Mouse (Mus musculus) midbrain, embryonic 10.5 days (tissue): ENCODE data around the gene Pop5. TPM values are rescaled to one million over a fixed set of nuclear protein-coding genes. Genes with fewer than 3 reads are reported as not detected.

Experiments
- DNase-seq: peaks from one replicate; pipeline ENCODE4 v3.0.0-alpha.2; 2017; ENCODE audit warnings: low spot score
- H3K27ac ChIP-seq: fragments of 300-500 bp; sonication (generic); replicated peaks from 2 replicates; pipeline ENCODE4 v1.5.1; 2016; ENCODE audit warnings: mild to moderate bottlenecking
- H3K27me3 ChIP-seq: fragments of 300-500 bp; sonication (generic); 2 replicates; pipeline ENCODE4 v1.6.1; 2016; ENCODE audit warnings: low read depth, mild to moderate bottlenecking; ENCODE audit not compliant: poor library complexity, severe bottlenecking
- H3K36me3 ChIP-seq: fragments of 300-500 bp; sonication (generic); 2 replicates; pipeline ENCODE4 v1.6.1; 2016; ENCODE audit warnings: mild to moderate bottlenecking, moderate library complexity
- H3K4me1 ChIP-seq: fragments of 300-500 bp; sonication (generic); 2 replicates; pipeline ENCODE4 v1.6.1; 2016
- H3K4me3 ChIP-seq: fragments of 300-500 bp; sonication (generic); 2 replicates; pipeline ENCODE4 v1.5.1; 2016; ENCODE audit warnings: mild to moderate bottlenecking, moderate library complexity
- H3K9me3 ChIP-seq: fragments of 300-500 bp; sonication (generic); replicated peaks from 2 replicates; pipeline ENCODE4 v1.6.1; 2016; ENCODE audit warnings: mild to moderate bottlenecking
- WGBS: fragments of 180-500 bp; shearing (Covaris S2); methylation state at CpG from one replicate; pipeline ENCODE4 v1.1.7; 2016; 5-methylcytosine and 5-hydroxymethylcytosine counted together
- polyA plus RNA-seq: library from polyadenylated mRNA; unstranded; fragments of >200 nt; fragmentation: Nextera tagmentation; extraction: Ambion mirVana; gene quantifications from 2 replicates; pipeline ENCODE4 v1.2.1, GENCODE M21; 2016

Gene Pop5
- polyA plus RNA-seq, 1 experiment from 2014 or later: 113 TPM

DNA sequence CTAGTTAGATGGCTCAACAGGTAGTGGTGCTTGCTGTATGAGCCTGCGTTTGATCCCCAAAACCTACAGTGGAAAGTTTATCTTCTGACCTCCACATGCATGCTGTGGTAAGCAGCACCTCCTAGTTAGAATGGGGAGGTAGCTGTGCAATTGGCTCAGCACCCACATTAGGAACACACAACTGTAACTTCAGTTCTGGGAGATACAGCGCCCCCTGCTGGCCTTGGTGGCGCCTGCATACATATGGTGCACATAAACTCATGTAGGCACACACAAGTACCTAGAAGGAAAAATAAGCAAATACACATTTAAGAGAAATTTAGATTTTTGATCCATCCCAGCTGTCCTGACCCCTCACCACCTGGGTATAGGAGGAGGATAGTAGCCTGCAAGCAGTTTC is 13.2 kb upstream of the Pop5 start:
- H3K27ac ChIP-seq: no peak overlapping the region
- no peak overlapping the region for H3K4me3 ChIP-seq
- no peak for DNase-seq
- no peaks in the 10 kb centered on the region for H3K36me3 ChIP-seq
- H3K27me3 ChIP-seq: peaks cover 11% of the 10 kb centered on the region; the same call in 1 of the 2 replicates
- H3K4me1 ChIP-seq: peaks cover 13% of the 10 kb centered on the region
- 73% methylated on average over 3 of the region's 3 CpGs for WGBS
- no peaks in the 10 kb centered on the region for H3K9me3 ChIP-seq

DNA sequence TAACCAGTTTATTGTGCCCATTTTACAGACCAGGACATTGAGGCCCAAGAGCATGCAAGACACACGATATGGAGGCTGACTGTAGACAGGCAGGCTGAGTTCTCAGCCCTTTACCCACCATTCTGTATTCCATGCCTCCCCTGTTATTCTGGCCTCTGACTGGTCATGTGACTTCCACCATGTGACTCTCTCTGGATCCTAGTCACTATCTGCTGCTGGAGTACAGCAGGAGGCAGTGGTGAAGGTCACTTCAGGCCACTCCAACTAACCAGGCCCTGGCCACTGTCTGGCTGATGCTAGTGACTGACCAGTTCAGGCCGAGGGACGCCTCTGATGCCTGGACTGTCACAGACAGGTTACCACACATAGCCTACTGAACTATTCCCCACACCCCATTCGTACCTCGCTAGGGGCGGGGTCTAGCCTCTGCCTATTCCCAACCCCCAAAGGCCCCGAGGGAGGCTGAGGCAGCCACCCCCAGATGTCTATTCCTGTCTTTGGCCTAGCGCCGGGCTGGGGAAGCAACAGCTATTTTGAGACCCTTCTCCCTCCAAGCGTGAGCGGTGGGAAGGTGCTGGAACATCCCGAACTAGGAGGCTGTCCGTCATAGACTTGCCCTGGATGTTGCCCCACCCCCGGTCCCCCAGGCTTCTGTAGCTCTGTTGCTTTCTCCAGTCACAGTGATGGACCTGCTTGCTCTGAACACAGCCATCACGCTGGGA is 4.6 kb upstream of the Pop5 start:
- WGBS: 51% methylated on average over 15 of the region's 15 CpGs
- peaks cover 51% of the 10 kb centered on the region for H3K27me3 ChIP-seq
- peaks cover 19% of the 10 kb centered on the region for H3K4me1 ChIP-seq
- H3K9me3 ChIP-seq: no peaks in the 10 kb centered on the region
- no peak for DNase-seq
- no peak overlapping the region for H3K4me3 ChIP-seq
- no peaks in the 10 kb centered on the region for H3K36me3 ChIP-seq
- no peak overlapping the region for H3K27ac ChIP-seq

GRCm38 (mm10) chr5:115231552-115232120 is 4.0 kb upstream of the Pop5 start:
- DNase-seq: no peak
- H3K4me3 ChIP-seq: no peak overlapping the region
- WGBS: 52% methylated on average over 16 of the region's 16 CpGs
- peaks cover 58% of the 10 kb centered on the region for H3K27me3 ChIP-seq
- H3K36me3 ChIP-seq: no peaks in the 10 kb centered on the region
- no peak overlapping the region for H3K27ac ChIP-seq
- no peaks in the 10 kb centered on the region for H3K9me3 ChIP-seq
- H3K4me1 ChIP-seq: peaks cover 19% of the 10 kb centered on the region

GRCm38 (mm10) chr5:115232516-115232915 is 3.1 kb upstream of the Pop5 start:
- 81% methylated on average over 6 of the region's 6 CpGs for WGBS
- Histone ChIP-seq H3K4me3 (no peak overlapping the region), H3K9me3 (no peaks in the 10 kb centered on the region), H3K36me3 (no peaks in the 10 kb centered on the region), H3K4me1 (peaks cover 22% of the 10 kb centered on the region), H3K27me3 (peaks cover 61% of the 10 kb centered on the region), H3K27ac (no peak overlapping the region)
- no peak for DNase-seq

- no peak for DNase-seq
- Histone ChIP-seq H3K27me3 (peaks cover 61% of the 10 kb centered on the region), H3K4me1 (peaks cover 28% of the 10 kb centered on the region), H3K9me3 (no peaks in the 10 kb centered on the region), H3K36me3 (no peaks in the 10 kb centered on the region), H3K4me3 (no peak overlapping the region), H3K27ac (no peak overlapping the region)
- WGBS: 92% methylated on average over 14 of the region's 14 CpGs
These were observed 2.4 kb upstream of the Pop5 start for GRCm38 (mm10) chr5:115233031-115233780.

DNA sequence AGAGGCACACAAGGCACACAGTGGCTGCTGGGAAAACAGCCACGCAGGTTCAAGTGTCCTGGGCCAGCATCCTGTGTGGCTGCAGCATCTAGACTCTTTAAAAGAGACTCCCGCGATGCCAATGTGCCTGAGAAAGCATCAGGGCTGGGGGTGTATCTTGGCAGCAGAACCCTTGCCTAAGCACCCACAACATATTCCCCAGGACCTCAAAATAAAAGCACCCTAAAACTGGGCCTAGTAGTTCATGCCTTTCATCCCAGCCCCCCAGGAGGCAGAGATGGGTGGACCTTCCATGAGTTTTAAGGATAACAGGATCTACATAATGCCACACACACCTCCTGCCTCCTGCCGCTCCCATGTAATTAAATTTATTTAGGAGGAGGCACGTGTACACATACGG is 1.1 kb upstream of the Pop5 start:
- Histone ChIP-seq H3K27me3 (peaks cover 71% of the 10 kb centered on the region), H3K9me3 (no peaks in the 10 kb centered on the region), H3K27ac (no peak overlapping the region), H3K4me3 (no peak overlapping the region), H3K36me3 (0 out of 2 replicates have a peak, but pooled peaks cover under 1% of the 10 kb centered on the region), H3K4me1 (peaks cover 40% of the 10 kb centered on the region)
- DNase-seq: no peak
- 47% methylated on average over 6 of the region's 6 CpGs for WGBS

DNA sequence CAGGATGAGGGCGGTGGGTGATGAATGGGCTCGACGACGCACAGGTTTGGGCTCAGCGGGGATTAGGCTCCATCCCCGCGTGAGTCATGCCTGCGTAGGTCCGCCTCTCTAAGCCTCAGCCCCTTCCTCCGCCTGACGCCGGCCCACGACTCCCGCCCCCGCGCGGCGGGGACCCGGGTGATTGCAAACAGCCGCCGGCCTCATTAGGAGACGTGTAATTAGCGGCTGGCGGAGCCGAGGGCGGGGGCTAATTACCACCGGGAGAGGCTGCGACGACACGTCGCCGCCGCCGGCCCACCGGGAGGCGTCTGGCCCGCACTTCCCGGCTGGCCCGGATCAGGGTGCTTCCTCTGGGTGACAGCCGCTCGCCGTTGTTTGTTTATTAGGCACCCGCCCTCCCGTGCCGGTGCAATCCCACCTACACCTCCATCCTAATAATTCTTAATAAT is 289 bp upstream of the Pop5 start:
- no peak for DNase-seq
- H3K27me3 ChIP-seq: peaks cover 80% of the 10 kb centered on the region
- peak overlapping the region; percentile 72 for H3K27ac ChIP-seq
- H3K4me3 ChIP-seq: peak overlapping the region; percentile 65
- WGBS: 2% methylated on average over 45 of the region's 45 CpGs
- peaks cover 9% of the 10 kb centered on the region for H3K36me3 ChIP-seq
- H3K4me1 ChIP-seq: peaks cover 40% of the 10 kb centered on the region
- H3K9me3 ChIP-seq: no peaks in the 10 kb centered on the region

DNA sequence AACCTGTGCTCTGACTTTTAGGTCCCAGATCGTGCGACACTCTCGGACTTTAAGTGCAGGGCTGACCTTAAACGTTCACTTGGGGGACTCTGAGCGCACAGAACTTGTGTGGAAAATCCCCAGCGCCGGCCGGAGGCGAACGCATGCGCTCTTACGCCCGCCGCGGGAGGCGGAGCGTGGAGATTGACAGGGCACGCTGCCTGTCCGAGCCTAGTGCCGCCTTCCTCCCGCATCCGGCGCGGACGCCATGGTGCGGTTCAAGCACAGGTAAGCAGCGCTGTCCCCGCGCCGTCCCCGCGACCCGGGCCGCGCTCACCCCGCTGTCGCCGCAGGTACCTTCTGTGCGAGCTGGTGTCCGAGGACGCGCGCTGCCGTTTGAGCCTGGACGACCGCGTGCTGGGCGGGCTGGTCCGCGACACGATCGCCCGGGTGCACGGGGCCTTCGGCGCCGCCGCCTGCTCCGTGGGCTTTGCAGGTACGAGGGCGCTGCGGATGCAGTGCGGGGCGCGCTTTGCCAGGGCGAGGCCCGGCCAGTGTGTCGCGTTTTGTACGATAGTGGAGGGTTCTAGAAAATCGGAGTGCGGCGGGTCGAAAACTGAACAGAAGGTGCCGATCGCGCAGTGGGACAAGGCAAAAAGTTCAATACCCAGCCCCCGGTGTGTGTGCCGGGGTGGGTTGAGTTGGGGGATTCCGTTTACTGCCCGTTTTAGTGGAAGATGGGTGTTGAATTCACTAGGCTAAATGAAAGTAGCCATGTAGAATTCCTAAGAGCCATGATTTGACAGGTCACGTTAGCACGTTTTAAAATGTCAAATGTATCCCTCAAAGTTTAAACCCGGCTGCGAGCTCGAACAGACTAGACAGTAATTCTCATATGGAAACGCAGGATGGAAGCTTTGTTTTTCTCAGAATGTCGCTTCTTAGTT is 2.4 kb downstream of the Pop5 start:
- WGBS: under 1% methylated on average over 88 of the region's 88 CpGs
- peaks cover 58% of the 10 kb centered on the region for H3K27me3 ChIP-seq
- H3K4me1 ChIP-seq: peaks cover 33% of the 10 kb centered on the region
- peak; percentile 90 for DNase-seq
- H3K27ac ChIP-seq: peak overlapping the region; percentile 84
- no peaks in the 10 kb centered on the region for H3K9me3 ChIP-seq
- H3K36me3 ChIP-seq: peaks cover 36% of the 10 kb centered on the region
- H3K4me3 ChIP-seq: peak overlapping the region; percentile 95

DNA sequence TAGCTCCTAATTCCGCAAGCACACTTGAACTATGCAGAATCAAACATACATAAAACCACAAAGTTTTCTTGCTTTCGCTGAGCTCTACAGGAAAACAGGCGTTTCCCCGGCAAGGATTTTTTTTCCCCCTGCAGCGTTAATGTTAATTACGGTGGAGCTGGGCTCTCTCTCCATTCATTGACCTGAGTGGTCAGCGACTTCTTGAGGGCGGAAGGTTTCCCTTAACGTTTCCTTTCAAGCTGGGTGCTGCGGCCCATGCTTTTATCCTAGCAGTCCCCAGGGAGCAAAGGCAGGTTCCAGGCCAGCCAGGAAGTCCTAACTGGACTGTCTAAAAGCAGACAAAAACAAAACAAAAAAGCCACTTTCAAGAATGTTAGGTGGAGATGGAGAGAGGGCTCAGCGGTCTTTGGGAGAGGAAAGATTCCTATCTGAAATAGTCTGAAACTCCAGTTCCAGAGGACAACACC is 3.1 kb downstream of the Pop5 start:
- Histone ChIP-seq H3K4me1 (peaks cover 33% of the 10 kb centered on the region), H3K4me3 (peak overlapping the region; percentile 95), H3K9me3 (no peaks in the 10 kb centered on the region), H3K36me3 (peaks cover 43% of the 10 kb centered on the region), H3K27me3 (peaks cover 51% of the 10 kb centered on the region), H3K27ac (no peak overlapping the region)
- WGBS: 7% methylated on average over 11 of the region's 11 CpGs
- DNase-seq: no peak

DNA sequence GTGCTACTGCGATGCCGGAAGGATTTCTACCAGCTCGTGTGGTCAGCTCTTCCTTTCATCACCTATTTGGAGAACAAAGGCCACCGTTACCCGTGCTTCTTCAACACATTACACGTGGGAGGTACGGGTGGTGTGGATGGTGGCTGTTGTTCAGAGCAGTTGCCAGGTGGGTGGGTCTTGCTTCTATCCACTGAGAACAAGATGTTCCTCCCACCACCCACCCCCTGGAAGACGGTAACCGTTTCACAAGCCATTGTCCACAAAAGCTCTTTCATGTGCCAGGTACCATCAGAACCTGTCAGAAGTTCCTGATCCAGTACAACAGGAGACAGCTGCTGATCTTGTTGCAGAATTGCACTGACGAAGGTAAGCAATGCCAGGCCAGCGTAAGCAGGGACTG is 4.6 kb downstream of the Pop5 start:
- WGBS: 91% methylated on average over 11 of the region's 11 CpGs
- Histone ChIP-seq H3K27me3 (peaks cover 37% of the 10 kb centered on the region), H3K27ac (no peak overlapping the region), H3K36me3 (peaks cover 57% of the 10 kb centered on the region), H3K4me1 (peaks cover 28% of the 10 kb centered on the region), H3K9me3 (no peaks in the 10 kb centered on the region), H3K4me3 (no peak overlapping the region)
- no peak for DNase-seq

- no peak overlapping the region for H3K27ac ChIP-seq
- DNase-seq: no peak
- no peaks in the 10 kb centered on the region for H3K9me3 ChIP-seq
- H3K4me1 ChIP-seq: no peaks in the 10 kb centered on the region
- WGBS: 82% methylated on average over 1 of the region's 1 CpGs
- H3K36me3 ChIP-seq: peaks cover 75% of the 10 kb centered on the region
- no peak overlapping the region for H3K4me3 ChIP-seq
- no peaks in the 10 kb centered on the region for H3K27me3 ChIP-seq
These were observed 19.8 kb downstream of the Pop5 start for GRCm38 (mm10) chr5:115255472-115255871.

GRCm38 (mm10) chr5:115256909-115257546 is 21.4 kb downstream of the Pop5 start:
- Histone ChIP-seq H3K9me3 (no peaks in the 10 kb centered on the region), H3K36me3 (peaks cover 63% of the 10 kb centered on the region), H3K4me3 (no peak overlapping the region), H3K27ac (no peak overlapping the region), H3K27me3 (no peaks in the 10 kb centered on the region), H3K4me1 (no peaks in the 10 kb centered on the region)
- DNase-seq: no peak
- WGBS: 92% methylated on average over 10 of the region's 10 CpGs
